Mouse (Mus musculus): ENCODE data around the gene Apol10b. TPM values are rescaled to one million over a fixed set of nuclear protein-coding genes. Genes with fewer than 3 reads are reported as not detected.
"Not testable (repeated sequence)": the region's sequence is repeated elsewhere in the genome, so short reads cannot be mapped to it uniquely, and the experiment has no call there.

Gene Apol10b
- total RNA-seq (2014; fragmentation: Nextera tagmentation) (not detected in 2 replicates), total RNA-seq (2017) (0.11 and 0.12 TPM in 2 replicates), polyA plus RNA-seq (2012) (not detected in 2 replicates)

- TF ChIP-seq TAL1 (conservative IDR thresholded peaks at IDR 0.05; ENCODE audit: low read depth, low read length) (no peak), POLR2AphosphoS5 (IDR thresholded peaks at IDR 0.05; ENCODE audit: insufficient replicate concordance, low read depth, low read length) (no peak), GATA2 (IDR thresholded peaks at IDR 0.05; ENCODE audit: borderline replicate concordance, low read depth, low read length) (no peak), GATA1 (IDR thresholded peaks at IDR 0.05; ENCODE audit: borderline replicate concordance, low read length) (no peak), CTCF (IDR thresholded peaks at IDR 0.05; ENCODE audit: low read depth, low read length) (no peak)
- no peaks in the 10 kb centered on the region for H3K36me3 ChIP-seq (replicated peaks)
- H3K4me1 ChIP-seq (ENCODE audit: insufficient read depth, low read depth, low read length) = no peaks in the 10 kb centered on the region
- ATAC-seq (ENCODE audit: extremely low read depth, insufficient number of reproducible peaks, low FRiP score, poor library complexity, severe bottlenecking) (no peak), DNase-seq (ENCODE audit: low spot score) (no peak)
- H3K27me3 ChIP-seq (ENCODE audit: insufficient read depth, low read length) = no peaks in the 10 kb centered on the region; the same call in 1 of the 2 replicates
- no peak within 1 kb of the TSS for H3K4me3 ChIP-seq (ENCODE audit: low read depth, low read length)
- no peaks in the 10 kb centered on the region for H3K9me3 ChIP-seq (replicated peaks)
These were observed at the start of gene Apol10b for GRCm38 (mm10) chr15:77595961-77596360. Gene Apol10b, minus strand, starts transcription at chr15:77596125.

GRCm38 (mm10) chr15:77643176-77643575 is 47.3 kb upstream of the Apol10b start, which contains the start of gene Apol11b:
Gene Apol11b, minus strand, starts transcription at chr15:77643286.
- ATAC-seq (ENCODE audit: extremely low read depth, insufficient number of reproducible peaks, low FRiP score, poor library complexity, severe bottlenecking); H3K27me3 ChIP-seq (ENCODE audit: insufficient read depth, low read length); H3K4me3 ChIP-seq (ENCODE audit: low read depth, low read length); DNase-seq (ENCODE audit: low spot score); H3K4me1 ChIP-seq (ENCODE audit: insufficient read depth, low read depth, low read length); H3K36me3 ChIP-seq (replicated peaks); H3K9me3 ChIP-seq (replicated peaks): not testable (repeated sequence)

- not testable (repeated sequence) for H3K4me1 ChIP-seq (ENCODE audit: insufficient read depth, low read depth, low read length); DNase-seq (ENCODE audit: low spot score); ATAC-seq (ENCODE audit: extremely low read depth, insufficient number of reproducible peaks, low FRiP score, poor library complexity, severe bottlenecking); H3K9me3 ChIP-seq (replicated peaks); H3K27me3 ChIP-seq (ENCODE audit: insufficient read depth, low read length); H3K36me3 ChIP-seq (replicated peaks); H3K4me3 ChIP-seq (ENCODE audit: low read depth, low read length)
These were observed 33.9 kb upstream of the Apol10b start for GRCm38 (mm10) chr15:77629822-77630221.

GRCm38 (mm10) chr15:77628647-77629046 is 32.7 kb upstream of the Apol10b start:
- not testable (repeated sequence) for H3K4me1 ChIP-seq (ENCODE audit: insufficient read depth, low read depth, low read length)

GRCm38 (mm10) chr15:77626471-77626870 is 30.5 kb upstream of the Apol10b start:
- not testable (repeated sequence) for H3K9me3 ChIP-seq (replicated peaks); H3K4me3 ChIP-seq (ENCODE audit: low read depth, low read length); DNase-seq (ENCODE audit: low spot score); H3K36me3 ChIP-seq (replicated peaks); H3K4me1 ChIP-seq (ENCODE audit: insufficient read depth, low read depth, low read length); H3K27me3 ChIP-seq (ENCODE audit: insufficient read depth, low read length); ATAC-seq (ENCODE audit: extremely low read depth, insufficient number of reproducible peaks, low FRiP score, poor library complexity, severe bottlenecking)

More at GRCm38 (mm10) chr15:77628647-77629046, 32.7 kb upstream of the Apol10b start:
- not testable (repeated sequence) for DNase-seq (ENCODE audit: low spot score); H3K36me3 ChIP-seq (replicated peaks); ATAC-seq (ENCODE audit: extremely low read depth, insufficient number of reproducible peaks, low FRiP score, poor library complexity, severe bottlenecking); H3K9me3 ChIP-seq (replicated peaks); H3K27me3 ChIP-seq (ENCODE audit: insufficient read depth, low read length); H3K4me3 ChIP-seq (ENCODE audit: low read depth, low read length)

- H3K4me1 ChIP-seq (ENCODE audit: insufficient read depth, low read depth, low read length) = no peaks in the 10 kb centered on the region
- TF ChIP-seq GATA2 (IDR thresholded peaks at IDR 0.05; ENCODE audit: borderline replicate concordance, low read depth, low read length) = no peak
- TF ChIP-seq CTCF (IDR thresholded peaks at IDR 0.05; ENCODE audit: low read depth, low read length) = no peak
- TF ChIP-seq GATA1 (IDR thresholded peaks at IDR 0.05; ENCODE audit: borderline replicate concordance, low read length) = no peak
- H3K36me3 ChIP-seq (replicated peaks) = no peaks in the 10 kb centered on the region
- H3K27me3 ChIP-seq (ENCODE audit: insufficient read depth, low read length) = no peaks in the 10 kb centered on the region
- no peak overlapping the region for H3K4me3 ChIP-seq (ENCODE audit: low read depth, low read length)
- DNase-seq (ENCODE audit: low spot score) (no peak), ATAC-seq (ENCODE audit: extremely low read depth, insufficient number of reproducible peaks, low FRiP score, poor library complexity, severe bottlenecking) (no peak)
- H3K9me3 ChIP-seq (replicated peaks) = no peaks in the 10 kb centered on the region
These were observed 28.8 kb upstream of the Apol10b start for GRCm38 (mm10) chr15:77624710-77625109.

GRCm38 (mm10) chr15:77606069-77606468 is 10.1 kb upstream of the Apol10b start:
- H3K4me3 ChIP-seq (ENCODE audit: low read depth, low read length) = no peak overlapping the region
- H3K27me3 ChIP-seq (ENCODE audit: insufficient read depth, low read length) = no peaks in the 10 kb centered on the region

More at GRCm38 (mm10) chr15:77606069-77606468, 10.1 kb upstream of the Apol10b start:
- ATAC-seq (ENCODE audit: extremely low read depth, insufficient number of reproducible peaks, low FRiP score, poor library complexity, severe bottlenecking) (no peak), DNase-seq (ENCODE audit: low spot score) (no peak)
- TF ChIP-seq CTCF (IDR thresholded peaks at IDR 0.05; ENCODE audit: low read depth, low read length) = no peak
- TF ChIP-seq GATA2 (IDR thresholded peaks at IDR 0.05; ENCODE audit: borderline replicate concordance, low read depth, low read length) = no peak
- no peak for TF ChIP-seq GATA1 (IDR thresholded peaks at IDR 0.05; ENCODE audit: borderline replicate concordance, low read length)
- no peak for TF ChIP-seq POLR2AphosphoS5 (IDR thresholded peaks at IDR 0.05; ENCODE audit: insufficient replicate concordance, low read depth, low read length)
- TF ChIP-seq TAL1 (conservative IDR thresholded peaks at IDR 0.05; ENCODE audit: low read depth, low read length) = no peak
- H3K4me1 ChIP-seq (ENCODE audit: insufficient read depth, low read depth, low read length) = no peaks in the 10 kb centered on the region
- H3K36me3 ChIP-seq (replicated peaks) = no peaks in the 10 kb centered on the region
- H3K9me3 ChIP-seq (replicated peaks) = no peaks in the 10 kb centered on the region
